Mouse (Mus musculus): ENCODE data around the gene Gsto2. TPM values are rescaled to one million over a fixed set of nuclear protein-coding genes. Genes with fewer than 3 reads are reported as not detected.

The Gsto2 gene
- polyA plus RNA-seq, 1 experiment: 0.32 TPM

GRCm38 (mm10) chr19:47918016-47918415 is 52.7 kb downstream of the Gsto2 start:
- no peak for TF ChIP-seq POLR2A (IDR thresholded peaks at IDR 0.05; ENCODE audit: low read depth, low read length)
- TF ChIP-seq CTCF (IDR thresholded peaks at IDR 0.05; ENCODE audit: extremely low read depth, insufficient read depth, insufficient read length, insufficient replicate concordance): no peak
- peak in 1 of 2 experiments; percentile 3 for DNase-seq (ENCODE audit: low read depth in 1 of 2, low spot score in 2 of 2)
- Histone ChIP-seq H3K4me1 (ENCODE audit: control insufficient read depth, insufficient read depth, insufficient read length) (peaks cover 22% of the 10 kb centered on the region; the same call in 1 of the 2 replicates), H3K4me3 (ENCODE audit: extremely low read depth, insufficient read depth, insufficient read length) (peak overlapping the region; percentile 77), H3K27me3 (ENCODE audit: control insufficient read depth, insufficient read depth, low read length) (no peaks in the 10 kb centered on the region), H3K36me3 (ENCODE audit: control insufficient read depth, insufficient read depth, low read length) (no peaks in the 10 kb centered on the region), H3K27ac (ENCODE audit: insufficient read depth, low read length) (peak overlapping the region; percentile 95)
- 23% methylated on average over 9 of the region's 9 CpGs for WGBS

DNA sequence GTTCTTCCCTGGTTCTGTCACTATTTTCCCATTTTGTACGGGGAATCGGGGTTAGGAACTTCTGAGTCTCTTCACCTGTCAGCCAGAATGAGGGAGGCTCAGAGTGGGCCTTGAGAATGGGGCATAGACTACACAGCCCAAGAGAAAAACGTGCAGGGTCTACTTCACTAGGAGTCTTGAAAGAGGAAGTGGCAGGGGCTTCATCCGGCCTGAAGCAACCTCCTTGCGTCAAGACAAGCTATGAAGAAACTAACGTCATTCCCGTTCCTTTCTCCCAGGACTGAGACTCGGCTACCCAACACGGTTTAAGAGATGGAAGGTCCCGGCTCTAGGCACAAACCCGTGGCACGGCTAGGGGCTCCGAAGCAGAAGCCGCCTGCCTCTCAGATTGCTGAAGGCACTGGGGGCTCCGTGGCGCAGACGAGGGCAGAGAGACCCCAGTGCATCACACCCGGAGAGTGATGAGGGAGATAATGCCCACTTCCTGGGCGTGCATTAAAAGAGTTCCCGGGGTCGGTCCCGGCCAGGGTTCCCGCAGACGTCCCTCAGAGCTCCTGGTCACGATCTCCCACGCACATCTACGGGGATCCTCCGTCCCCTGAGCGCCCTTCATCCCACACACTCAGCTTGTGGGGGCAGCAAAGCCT is 53.2 kb downstream of the Gsto2 start:
- peak overlapping the region; percentile 77 for H3K4me3 ChIP-seq (ENCODE audit: extremely low read depth, insufficient read depth, insufficient read length)
- H3K4me1 ChIP-seq (ENCODE audit: control insufficient read depth, insufficient read depth, insufficient read length): peaks cover 22% of the 10 kb centered on the region; the same call in 1 of the 2 replicates
- no peaks in the 10 kb centered on the region for H3K27me3 ChIP-seq (ENCODE audit: control insufficient read depth, insufficient read depth, low read length)
- under 1% methylated on average over 29 of the region's 29 CpGs for WGBS
- H3K36me3 ChIP-seq (ENCODE audit: control insufficient read depth, insufficient read depth, low read length): no peaks in the 10 kb centered on the region
- peak overlapping the region; percentile 95 for H3K27ac ChIP-seq (ENCODE audit: insufficient read depth, low read length)
- no peak for TF ChIP-seq POLR2A (IDR thresholded peaks at IDR 0.05; ENCODE audit: low read depth, low read length)
- no peak for TF ChIP-seq CTCF (IDR thresholded peaks at IDR 0.05; ENCODE audit: extremely low read depth, insufficient read depth, insufficient read length, insufficient replicate concordance)
- peak; percentile 42 to 52 for DNase-seq (ENCODE audit: low read depth in 1 of 2, low spot score in 2 of 2)

GRCm38 (mm10) chr19:47919126-47919965 is 54.0 kb downstream of the Gsto2 start, which contains the start of the genes Cfap43 and Itprip:
TSS of gene Cfap43 (minus strand) at chr19:47919287.
TSS of gene Itprip (minus strand) at chr19:47919299.
- TF ChIP-seq CTCF (IDR thresholded peaks at IDR 0.05; ENCODE audit: extremely low read depth, insufficient read depth, insufficient read length, insufficient replicate concordance) (no peak), POLR2A (IDR thresholded peaks at IDR 0.05; ENCODE audit: low read depth, low read length) (peak; percentile 80)
- peak; percentile 80 to 83 for DNase-seq (ENCODE audit: low read depth in 1 of 2, low spot score in 2 of 2)
- Histone ChIP-seq H3K4me3 (ENCODE audit: extremely low read depth, insufficient read depth, insufficient read length) (peak within 1 kb of the TSS; percentile 77), H3K27ac (ENCODE audit: insufficient read depth, low read length) (peak within 1 kb of the TSS; percentile 95), H3K4me1 (ENCODE audit: control insufficient read depth, insufficient read depth, insufficient read length) (peaks cover 22% of the 10 kb centered on the region; the same call in 1 of the 2 replicates), H3K27me3 (ENCODE audit: control insufficient read depth, insufficient read depth, low read length) (no peaks in the 10 kb centered on the region), H3K36me3 (ENCODE audit: control insufficient read depth, insufficient read depth, low read length) (no peaks in the 10 kb centered on the region)
- whole genome bisulfite sequencing: under 1% methylated on average over 48 of the region's 48 CpGs

GRCm38 (mm10) chr19:47919966-47920375 is 54.6 kb downstream of the Gsto2 start:
- Histone ChIP-seq H3K4me3 (ENCODE audit: extremely low read depth, insufficient read depth, insufficient read length) (peak overlapping the region; percentile 1; the same call in 1 of the 2 replicates), H3K36me3 (ENCODE audit: control insufficient read depth, insufficient read depth, low read length) (no peaks in the 10 kb centered on the region), H3K27me3 (ENCODE audit: control insufficient read depth, insufficient read depth, low read length) (no peaks in the 10 kb centered on the region), H3K27ac (ENCODE audit: insufficient read depth, low read length) (peak overlapping the region; percentile 95), H3K4me1 (ENCODE audit: control insufficient read depth, insufficient read depth, insufficient read length) (peaks cover 18% of the 10 kb centered on the region; the same call in 1 of the 2 replicates)
- 5% methylated on average over 8 of the region's 8 CpGs for WGBS
- no peak for TF ChIP-seq POLR2A (IDR thresholded peaks at IDR 0.05; ENCODE audit: low read depth, low read length)
- no peak for TF ChIP-seq CTCF (IDR thresholded peaks at IDR 0.05; ENCODE audit: extremely low read depth, insufficient read depth, insufficient read length, insufficient replicate concordance)
- no peak for DNase-seq (ENCODE audit: low read depth in 1 of 2, low spot score in 2 of 2)

DNA sequence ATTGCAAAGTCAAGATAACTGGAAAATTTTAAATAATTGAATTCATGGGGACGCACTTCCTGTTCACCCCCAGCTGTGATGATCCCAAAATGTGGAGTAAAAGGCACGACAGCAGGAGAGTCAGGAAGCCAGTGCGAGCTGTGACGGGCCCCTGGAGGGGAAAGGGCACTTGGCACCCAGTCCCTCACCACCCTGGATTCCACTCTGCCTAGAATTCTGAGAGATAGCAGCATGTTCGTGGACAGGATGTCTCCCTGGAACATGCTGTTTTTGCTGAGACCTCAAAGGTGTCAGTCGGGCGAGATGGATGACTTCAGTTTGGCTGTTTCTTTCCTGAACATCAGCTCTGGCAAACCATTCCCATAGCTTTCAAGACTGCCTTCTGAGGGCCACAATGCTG is 60.5 kb downstream of the Gsto2 start:
- H3K4me1 ChIP-seq (ENCODE audit: control insufficient read depth, insufficient read depth, insufficient read length): no peaks in the 10 kb centered on the region
- H3K27ac ChIP-seq (ENCODE audit: insufficient read depth, low read length): no peak overlapping the region
- H3K27me3 ChIP-seq (ENCODE audit: control insufficient read depth, insufficient read depth, low read length): no peaks in the 10 kb centered on the region
- TF ChIP-seq POLR2A (IDR thresholded peaks at IDR 0.05; ENCODE audit: low read depth, low read length): no peak
- no peak for TF ChIP-seq CTCF (IDR thresholded peaks at IDR 0.05; ENCODE audit: extremely low read depth, insufficient read depth, insufficient read length, insufficient replicate concordance)
- H3K36me3 ChIP-seq (ENCODE audit: control insufficient read depth, insufficient read depth, low read length): no peaks in the 10 kb centered on the region
- H3K4me3 ChIP-seq (ENCODE audit: extremely low read depth, insufficient read depth, insufficient read length): no peak overlapping the region
- DNase-seq (ENCODE audit: low read depth in 1 of 2, low spot score in 2 of 2): no peak
- 81% methylated on average over 7 of the region's 7 CpGs for WGBS

DNA sequence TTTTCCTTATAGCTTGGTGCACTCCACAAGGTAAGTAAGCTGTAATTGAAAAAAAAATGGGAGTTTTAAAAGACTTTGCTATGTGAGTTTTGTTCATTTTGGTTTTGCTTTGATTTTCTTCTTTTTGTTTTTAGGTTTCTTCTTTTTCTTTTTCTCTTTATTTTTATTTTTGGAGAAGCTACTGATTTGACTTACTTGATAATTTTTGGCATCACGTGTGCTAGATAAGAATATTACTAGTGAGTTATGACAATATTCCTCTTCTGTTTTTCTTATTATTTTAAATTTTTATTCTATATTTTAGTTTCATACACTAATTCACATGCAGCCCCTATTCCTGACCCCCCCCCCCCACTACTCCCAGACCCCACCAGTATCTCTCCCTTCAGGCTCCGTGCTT is 61.7 kb downstream of the Gsto2 start:
- Histone ChIP-seq H3K4me3 (ENCODE audit: extremely low read depth, insufficient read depth, insufficient read length) (no peak overlapping the region), H3K27ac (ENCODE audit: insufficient read depth, low read length) (no peak overlapping the region), H3K4me1 (ENCODE audit: control insufficient read depth, insufficient read depth, insufficient read length) (no peaks in the 10 kb centered on the region), H3K36me3 (ENCODE audit: control insufficient read depth, insufficient read depth, low read length) (no peaks in the 10 kb centered on the region), H3K27me3 (ENCODE audit: control insufficient read depth, insufficient read depth, low read length) (no peaks in the 10 kb centered on the region)
- no peak for TF ChIP-seq POLR2A (IDR thresholded peaks at IDR 0.05; ENCODE audit: low read depth, low read length)
- 83% methylated on average over 2 of the region's 2 CpGs for WGBS
- no peak for DNase-seq (ENCODE audit: low read depth in 1 of 2, low spot score in 2 of 2)
